Mouse (Mus musculus) left cerebral cortex, postnatal 25 days (tissue): Measurements from ENCODE around the gene Usp24. TPM values are rescaled to one million over a fixed set of nuclear protein-coding genes. Genes with fewer than 3 reads are reported as not detected.
"Not testable (repeated sequence)": the region's sequence is repeated elsewhere in the genome, so short reads cannot be mapped to it uniquely, and the experiment has no call there.

ENCODE experiments used
- DNase-seq, 2 experiments: peaks; one replicate each; pipeline ENCODE4 v3.0.0; 2022; ENCODE audit warnings: low spot score in 2 of 2, mixed read lengths in 1 of 2
- intact Hi-C: fragments of 180-260 bp; cut with DNase I; formaldehyde crosslinking; loops from one replicate; pipeline ENCODE4 v1.15.1; 2025
- total RNA-seq, 2 experiments: library from RNA; stranded (reverse); gene quantifications; 2 replicates each; pipeline ENCODE4 v1.2.3; 2021

The Usp24 gene
- total RNA-seq, 2 experiments from 2014 or later = 36.8 to 40.4 TPM

- peak in 1 of 2 experiments; percentile 30 for DNase-seq
- intact Hi-C loops = loop anchor here (2.0 kb wide), 1 partner anchor 89 kb away; no protein-coding TSS in a partner anchor
Observed at GRCm38 (mm10) chr4:106317179-106318055, 1.4 kb downstream of the Usp24 start.

- DNase-seq = no peak
- intact Hi-C loops = no loop called here
Observed at GRCm38 (mm10) chr4:106318208-106318607, 2.2 kb downstream of the Usp24 start.

DNA sequence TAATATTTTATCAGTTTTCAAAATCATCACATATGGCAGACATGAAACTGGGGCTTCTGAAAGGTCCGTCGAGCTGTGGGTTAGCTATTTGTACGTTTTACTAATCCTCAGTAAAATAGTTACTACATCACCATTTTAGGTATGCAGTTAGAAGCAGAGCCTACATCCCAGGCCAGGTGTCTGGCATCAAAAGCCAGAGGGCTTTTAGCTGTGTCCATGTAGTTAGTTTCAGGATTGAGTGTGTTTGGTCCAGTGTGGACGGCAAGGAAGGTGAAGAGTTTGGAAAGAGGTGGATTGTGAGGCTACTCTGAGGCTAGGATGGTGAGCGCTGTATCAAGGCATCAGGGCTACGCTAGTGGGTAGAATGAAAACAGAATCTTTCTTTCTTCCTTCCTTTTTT, 3.0 kb downstream of the Usp24 start:
- DNase-seq = no peak
- intact Hi-C loops = no loop called here

GRCm38 (mm10) chr4:106322846-106323245, 6.8 kb downstream of the Usp24 start:
- DNase-seq = no peak
- intact Hi-C loops = no loop called here

- DNase-seq = no peak
- intact Hi-C loops = no loop called here
Observed at GRCm38 (mm10) chr4:106323318-106323717, 7.3 kb downstream of the Usp24 start.

GRCm38 (mm10) chr4:106327436-106327835, 11.4 kb downstream of the Usp24 start:
- no peak for DNase-seq
- intact Hi-C loops = no loop called here

DNA sequence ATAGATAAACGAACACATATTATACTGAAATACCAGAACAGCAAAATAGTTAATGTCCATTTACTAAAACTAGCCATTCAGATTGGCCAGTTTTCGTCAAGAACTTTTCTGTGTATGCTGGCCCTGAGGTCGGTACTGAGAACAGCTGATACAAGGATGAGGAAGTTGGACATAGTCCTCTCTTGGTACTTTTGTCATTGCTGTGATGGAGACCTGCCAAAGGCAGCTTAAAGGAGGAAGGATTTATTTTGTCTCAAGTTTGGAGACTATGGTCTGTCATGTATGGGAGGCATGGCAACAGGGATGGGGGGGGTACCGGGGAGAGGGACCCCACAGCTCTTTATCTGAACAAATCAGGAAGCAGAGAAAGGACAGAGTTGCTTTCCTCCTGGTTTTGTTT, 12.7 kb downstream of the Usp24 start:
- intact Hi-C loops = no loop called here
- no peak for DNase-seq

GRCm38 (mm10) chr4:106329171-106329570, 13.2 kb downstream of the Usp24 start:
- DNase-seq, intact Hi-C loops: not testable (repeated sequence)

- intact Hi-C loops = no loop called here
- DNase-seq = no peak
Observed at GRCm38 (mm10) chr4:106330371-106330819, 14.4 kb downstream of the Usp24 start.

DNA sequence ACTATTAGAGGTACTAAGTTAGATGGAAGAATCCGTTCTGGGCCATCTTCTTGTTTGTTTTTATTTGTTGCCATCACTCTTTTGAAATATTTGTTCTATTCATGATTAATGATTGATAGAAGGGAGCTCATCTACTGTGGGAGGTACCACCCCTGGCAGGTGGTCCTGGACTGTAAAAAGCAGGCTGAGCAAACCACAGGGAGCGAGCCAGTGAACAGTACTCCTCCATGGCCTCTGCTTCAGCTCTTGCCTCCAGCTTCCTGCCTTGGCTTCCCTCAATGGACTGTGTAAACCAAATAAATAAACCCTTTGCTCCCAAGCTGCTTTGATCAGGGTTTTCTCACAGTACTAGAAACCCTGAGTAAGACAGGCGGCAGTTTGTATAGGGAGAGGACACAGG, 17.1 kb downstream of the Usp24 start:
- intact Hi-C loops = no loop called here
- no peak for DNase-seq

DNA sequence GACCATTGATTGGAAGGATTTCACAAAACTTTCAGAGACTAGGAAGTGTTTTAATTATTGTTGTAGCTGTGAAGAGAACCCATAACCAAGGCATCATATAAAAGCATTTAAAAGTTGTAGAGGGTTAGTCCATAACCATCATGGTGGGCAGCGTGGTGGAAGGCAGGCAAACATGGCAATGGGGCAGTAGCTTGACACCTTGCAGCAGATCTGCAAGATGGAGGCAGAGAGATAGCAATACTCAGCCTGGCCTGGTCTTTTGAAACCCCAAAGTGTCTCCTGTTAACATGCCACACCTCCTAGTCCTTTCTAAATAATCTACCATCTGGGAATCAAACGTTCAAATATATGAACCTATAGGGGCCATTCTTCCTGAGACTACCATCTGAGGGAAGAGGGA, 17.6 kb downstream of the Usp24 start:
- no peak for DNase-seq
- intact Hi-C loops = no loop called here

DNA sequence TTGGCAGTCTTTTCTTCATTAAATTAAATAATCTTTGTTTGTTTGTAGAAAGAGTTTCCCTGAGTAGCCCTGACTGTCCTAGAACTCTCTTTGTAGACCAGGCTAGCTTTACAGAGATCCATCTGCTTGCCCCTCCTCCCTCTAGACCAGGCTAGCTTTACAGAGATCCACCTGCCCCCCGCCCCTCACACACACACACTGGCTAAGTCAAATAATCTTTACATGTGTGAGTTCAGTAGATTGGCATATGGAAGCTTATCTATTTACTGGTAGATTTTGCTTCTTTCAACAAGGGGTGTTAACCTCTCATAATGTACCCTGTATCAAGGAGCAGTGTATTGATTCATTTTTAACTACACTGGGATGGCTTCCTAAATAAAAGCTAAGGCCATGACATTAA, 19.8 kb downstream of the Usp24 start:
- intact Hi-C loops = no loop called here
- no peak for DNase-seq

DNA sequence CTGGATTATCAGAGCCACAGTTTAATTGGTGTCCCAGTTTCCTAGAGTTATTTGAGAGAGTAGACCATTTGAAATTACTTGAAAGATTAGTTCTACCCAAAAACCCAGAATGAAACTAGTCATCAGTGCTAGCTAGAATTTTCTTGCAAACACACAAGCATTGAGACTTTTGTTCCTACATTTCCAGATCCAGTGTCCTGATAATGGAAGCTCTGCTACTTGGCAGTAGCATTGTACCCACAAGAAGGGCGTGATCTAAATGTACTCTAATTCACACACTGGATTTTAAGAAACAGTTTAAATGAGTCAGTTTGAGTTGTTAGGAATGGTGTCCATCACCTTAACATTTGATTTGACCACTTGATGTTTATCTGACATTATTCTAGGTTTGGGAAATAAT, 31.7 kb downstream of the Usp24 start:
- no peak for DNase-seq
- intact Hi-C loops = no loop called here

GRCm38 (mm10) chr4:106355025-106355424, 39.0 kb downstream of the Usp24 start:
- DNase-seq, intact Hi-C loops: not testable (repeated sequence)

DNA sequence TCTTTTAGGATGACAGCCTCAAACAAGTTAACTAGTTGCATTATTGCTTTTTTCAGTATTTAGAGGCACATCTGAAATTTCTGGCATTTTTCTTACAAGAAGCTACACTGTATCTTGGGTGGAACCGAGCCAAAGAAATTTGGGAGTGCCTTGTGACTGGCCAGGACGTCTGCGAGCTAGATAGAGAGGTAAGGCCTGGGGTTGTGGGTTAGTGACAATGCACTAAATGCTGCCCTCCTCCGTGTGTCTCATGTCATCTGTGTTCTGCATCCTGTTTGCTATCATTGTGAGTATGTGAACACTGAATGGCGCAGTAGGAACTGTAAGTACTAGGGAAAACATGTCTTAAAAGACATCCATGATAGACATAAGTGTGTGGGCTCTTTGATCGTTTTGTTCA, 54.0 kb downstream of the Usp24 start:
- intact Hi-C loops = loop anchor here (5.0 to 10.0 kb wide), 2 partner anchors 123 to 1215 kb away; partner anchors contain the start of gene Plpp3
- no peak for DNase-seq

DNA sequence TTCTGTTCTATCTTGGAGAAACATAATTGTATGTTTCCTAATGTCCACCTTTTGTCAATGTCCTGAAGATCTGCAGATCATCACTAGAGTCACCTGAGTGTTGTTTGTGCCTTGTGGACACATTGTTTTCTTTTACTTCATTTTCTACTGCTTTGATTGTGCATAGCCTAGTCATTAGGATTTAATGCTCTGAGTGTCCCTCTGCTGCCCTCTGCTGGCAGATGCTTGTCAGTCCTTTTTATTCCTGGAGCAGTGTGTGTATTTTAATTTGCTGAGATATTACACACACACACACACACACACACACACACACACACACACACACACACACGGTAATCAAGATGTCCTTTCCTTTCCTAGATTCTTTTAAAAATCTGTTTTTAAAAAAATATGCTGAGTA, 59.8 kb downstream of the Usp24 start:
- intact Hi-C loops = loop anchor here (1.0 to 10.0 kb wide), 2 partner anchors 148 to 1221 kb away; partner anchors contain the start of gene Plpp3
- peak; percentile 86 to 87 for DNase-seq

DNA sequence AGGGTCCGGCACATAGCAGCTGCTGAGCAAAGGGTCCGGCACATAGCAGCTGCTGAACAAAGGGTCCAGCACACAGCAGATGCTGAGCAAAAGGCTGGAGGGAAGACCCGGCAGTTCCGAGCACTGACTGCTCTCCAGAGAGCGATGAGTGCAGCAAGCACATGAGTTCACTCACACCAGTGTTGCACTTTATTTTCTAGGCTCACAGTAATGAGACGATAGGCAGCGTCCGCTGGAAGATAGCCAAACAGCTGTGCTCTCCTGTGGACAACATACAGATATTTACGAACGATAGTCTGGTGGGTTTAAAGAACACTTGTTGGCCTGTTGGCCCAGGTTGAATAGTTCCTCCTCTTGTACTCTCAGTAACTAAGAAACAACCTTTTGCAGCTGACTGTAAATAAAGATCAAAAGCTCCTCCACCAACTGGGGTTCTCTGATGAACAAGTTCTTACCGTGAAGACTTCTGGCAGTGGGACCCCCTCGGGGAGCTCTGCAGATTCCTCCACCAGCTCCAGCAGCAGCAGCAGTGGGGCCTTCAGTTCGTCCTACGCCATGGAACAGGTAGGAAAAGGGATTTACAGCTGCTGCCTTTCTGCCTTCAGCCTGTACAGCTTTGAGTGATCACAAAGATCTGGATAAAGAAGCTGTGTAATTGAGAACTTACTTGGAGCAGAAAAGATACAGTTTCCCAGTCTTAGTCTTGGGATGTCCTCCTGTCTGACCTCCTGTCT, 63.0 kb downstream of the Usp24 start:
- no peak for DNase-seq
- intact Hi-C loops = loop anchor here (10.0 kb wide), 1 partner anchor 1224 kb away; the partner anchor contains the start of gene Plpp3

DNA sequence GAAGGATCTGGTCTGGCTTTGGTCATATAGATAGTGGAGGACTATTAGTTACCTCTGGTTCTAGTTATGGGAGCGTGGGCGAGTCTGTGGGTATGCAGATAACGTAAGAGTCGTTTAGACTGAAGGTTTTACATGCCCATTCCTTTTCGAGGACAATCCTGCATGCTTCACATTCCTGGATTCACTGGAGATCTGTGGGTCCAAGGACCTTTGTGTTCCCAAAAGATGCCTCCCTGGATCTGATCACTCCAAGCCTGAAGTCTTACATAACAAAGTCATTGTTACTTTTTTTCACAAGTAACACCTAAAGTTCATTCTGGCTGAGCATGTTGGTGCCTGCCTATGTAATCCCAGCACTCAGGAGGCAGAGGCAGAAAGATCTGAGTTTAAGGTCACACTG, 65.1 kb downstream of the Usp24 start:
- DNase-seq = no peak
- intact Hi-C loops = no loop called here

GRCm38 (mm10) chr4:106389908-106390307, 73.9 kb downstream of the Usp24 start:
- peak in 1 of 2 experiments; percentile 18 for DNase-seq
- intact Hi-C loops = no loop called here

GRCm38 (mm10) chr4:106409621-106410020, 93.6 kb downstream of the Usp24 start:
- intact Hi-C loops = no loop called here
- DNase-seq = no peak
